ENCODE assay signal across 21 mouse cellular contexts in the genomic region with DNA sequence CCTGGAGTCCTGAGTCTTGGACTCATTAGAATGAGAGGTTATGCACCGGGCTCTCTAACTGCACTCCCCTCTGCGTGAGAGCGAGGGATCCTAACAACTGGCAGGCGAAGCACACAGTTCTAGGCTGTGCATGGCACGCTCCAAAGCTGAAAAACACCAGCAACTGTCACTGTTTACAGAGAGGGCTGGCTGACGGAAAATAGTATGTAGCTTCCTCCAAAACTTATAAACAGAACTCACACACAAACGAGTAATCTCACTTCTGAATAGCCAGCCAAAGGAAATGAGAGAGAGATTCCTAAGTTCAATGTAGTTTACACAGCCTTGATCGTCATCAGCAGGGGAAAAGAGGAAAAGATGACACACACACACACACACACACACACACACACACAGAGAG.
"Had no signal": no experiment of that assay in that cellular context is flagged by ENCODE, and none has a peak within 500 bp of the region (broad histone marks: within the 10 kb centered on the region; RNA-seq: fewer than 3 reads in every experiment).

No protein-coding gene starts in this region.

- H3K27me3 ChIP-seq: liver, embryonic 15.5 days; neural tube, embryonic 12.5 days had no signal

- H3K27ac ChIP-seq: hindbrain, postnatal 0 days; limb, embryonic 10.5 days; limb, embryonic 13.5 days; liver, embryonic 12.5 days; liver, embryonic 15.5 days; macrophage; midbrain, embryonic 12.5 days; midbrain, embryonic 15.5 days; neural tube, embryonic 12.5 days; neural tube, embryonic 15.5 days had no signal

- H3K36me3 ChIP-seq: limb, embryonic 10.5 days; limb, embryonic 13.5 days; liver, embryonic 12.5 days; liver, embryonic 15.5 days; midbrain, embryonic 12.5 days; midbrain, embryonic 15.5 days; neural tube, embryonic 12.5 days; neural tube, embryonic 15.5 days had no signal

- H3K4me2 ChIP-seq: limb, embryonic 13.5 days; liver, embryonic 12.5 days; liver, embryonic 15.5 days; midbrain, embryonic 12.5 days; midbrain, embryonic 15.5 days; neural tube, embryonic 12.5 days; neural tube, embryonic 15.5 days had no signal

- DNase-seq: kidney, adult 18-20 months; kidney, adult 9 months; kidney, postnatal 14 days; kidney, postnatal 4 days; liver; right cerebral cortex, adult 18-20 months; right cerebral cortex, postnatal 14 days; right cerebral cortex, postnatal 4 days; thymus, postnatal 25 days had no signal

- H3K9ac ChIP-seq: limb, embryonic 13.5 days; liver, embryonic 12.5 days; liver, embryonic 15.5 days; midbrain, embryonic 12.5 days; midbrain, embryonic 15.5 days; neural tube, embryonic 12.5 days; neural tube, embryonic 15.5 days had no signal

- ATAC-seq: hindbrain, postnatal 0 days; inflammation-experienced regulatory T-cells, adult 6 months; intestine, embryonic 16.5 days; liver, embryonic 12.5 days; midbrain, embryonic 15.5 days had no signal

- H3K9me3 ChIP-seq: midbrain, embryonic 15.5 days; neural tube, embryonic 12.5 days; neural tube, embryonic 15.5 days had no signal

- H3K4me3 ChIP-seq: limb, embryonic 10.5 days; limb, embryonic 13.5 days; liver, embryonic 12.5 days; liver, embryonic 15.5 days; midbrain, embryonic 12.5 days; midbrain, embryonic 15.5 days; neural tube, embryonic 12.5 days; neural tube, embryonic 15.5 days had no signal
